Mouse (Mus musculus) adrenal gland, postnatal 10 days (tissue): ENCODE measurements around the gene Mfsd12. TPM values are rescaled to one million over a fixed set of nuclear protein-coding genes. Genes with fewer than 3 reads are reported as not detected.

Source experiments
- DNase-seq: peaks from one replicate; pipeline ENCODE4 v3.0.0; 2021; ENCODE audit warnings: mixed read lengths
- long read RNA-seq, 2 experiments: library from polyadenylated mRNA; stranded (forward); transcript quantifications; one replicate each; pipeline ENCODE4 v2.0.0; 2021
- total RNA-seq, 2 experiments: library from RNA; stranded (reverse); gene quantifications; 2 replicates each; pipeline ENCODE4 v1.2.3; 2021

Gene Mfsd12
- 10 to 100 TPM; 17.8 to 22.8 TPM for total RNA-seq
- long read RNA-seq, experiment 1, transcript Mfsd12-201 (10 exons, 3,971 nt), result major isoform, 25 of 46 reads
- long read RNA-seq, experiment 1, partial matches to known transcripts, result 6 of 46 reads
- long read RNA-seq, experiment 1, other reads (novel, unspliced or antisense), result 15 of 46 reads
- long read RNA-seq, experiment 2, transcript Mfsd12-201 (10 exons, 3,971 nt), result major isoform, 15 of 28 reads
- long read RNA-seq, experiment 2, partial matches to known transcripts, result 2 of 28 reads
- long read RNA-seq, experiment 2, other reads (novel, unspliced or antisense), result 11 of 28 reads

GRCm38 (mm10) chr10:81356991-81357844 is at the start of gene Mfsd12:
Gene Mfsd12, plus strand, starts transcription at chr10:81357491.
- peak; percentile 95 for DNase-seq

- DNase-seq, result no peak
These were observed 47.7 kb upstream of the Mfsd12 start for GRCm38 (mm10) chr10:81309571-81309970.

GRCm38 (mm10) chr10:81313581-81313980 is 43.7 kb upstream of the Mfsd12 start:
- no peak for DNase-seq

DNA sequence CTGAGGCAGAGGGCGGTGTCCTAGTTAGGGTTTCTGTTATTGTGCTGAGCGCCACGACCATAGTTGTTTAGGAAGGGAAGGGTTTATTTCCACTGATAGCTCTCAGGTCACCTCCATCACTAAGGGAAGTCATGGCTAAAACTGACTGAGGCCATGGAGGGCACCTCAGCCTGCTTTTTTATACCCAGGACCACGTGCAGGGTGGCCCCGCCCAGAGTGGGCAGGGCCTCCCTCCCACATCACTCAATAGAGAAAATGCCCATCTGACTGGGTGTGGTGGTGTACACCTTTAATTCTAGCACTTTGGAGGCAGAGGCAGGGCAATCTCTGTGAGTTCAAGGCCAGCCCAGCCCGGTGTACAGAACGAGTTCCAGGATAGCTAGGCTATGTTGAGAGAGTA is 43.1 kb upstream of the Mfsd12 start:
- DNase-seq, result no peak

DNA sequence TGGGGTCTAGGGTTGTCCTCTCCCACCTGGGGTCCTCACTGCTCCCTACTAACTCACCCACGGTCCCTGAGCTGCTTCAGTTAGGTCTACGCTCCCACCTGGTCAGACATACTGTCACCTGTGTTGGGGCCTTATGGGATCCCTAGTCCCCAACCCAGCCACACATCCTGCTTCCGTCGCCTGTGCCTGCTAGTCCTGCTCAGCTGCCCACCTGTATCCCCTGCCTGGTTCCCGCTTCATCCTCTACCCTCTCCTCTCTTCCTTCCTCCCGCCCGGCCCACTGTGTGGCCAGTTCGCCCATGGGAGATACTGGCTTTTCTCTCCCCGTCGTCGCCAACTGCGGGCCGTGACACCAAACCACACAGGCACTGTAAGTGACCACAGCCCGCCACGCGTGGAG is 41.7 kb upstream of the Mfsd12 start:
- no peak for DNase-seq

DNA sequence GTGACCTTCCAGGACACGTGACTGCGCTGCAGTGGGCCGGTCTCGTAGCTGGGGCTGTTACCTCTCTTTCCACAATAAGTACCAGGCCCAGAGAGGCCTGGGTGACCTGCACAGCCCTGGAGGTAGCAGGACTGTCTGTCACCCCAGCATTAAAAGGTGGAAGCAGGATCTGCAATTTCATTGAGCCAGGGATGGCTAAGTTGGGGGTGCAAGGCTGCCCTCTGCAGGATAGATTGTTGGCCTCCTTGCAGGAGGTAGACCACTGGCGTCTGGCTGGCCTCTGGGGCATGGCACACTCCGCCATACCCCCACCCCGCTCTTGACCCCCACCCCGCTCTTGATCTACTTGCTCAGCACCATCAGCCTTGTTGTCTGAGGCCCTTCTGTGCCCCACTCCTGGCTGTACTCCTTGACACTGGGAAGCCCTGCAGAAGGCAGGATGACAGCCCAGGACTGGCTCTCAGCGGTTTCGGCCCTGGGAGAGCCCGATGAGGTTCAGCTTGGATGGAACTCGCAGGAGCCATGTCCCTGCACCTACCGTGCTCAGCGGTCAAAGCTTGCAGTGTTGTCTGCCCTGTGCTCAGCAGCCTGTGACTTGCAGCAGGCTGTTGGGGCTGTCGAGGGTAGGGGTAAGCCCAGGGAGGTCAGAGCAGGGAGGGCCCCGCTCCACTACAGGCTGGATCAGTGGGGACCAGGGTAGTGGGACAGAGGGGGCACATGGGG is 40.8 kb upstream of the Mfsd12 start:
- peak; percentile 62 for DNase-seq

GRCm38 (mm10) chr10:81317273-81317672 is 40.0 kb upstream of the Mfsd12 start:
- DNase-seq, result peak; percentile 87

GRCm38 (mm10) chr10:81318589-81319329 is 38.5 kb upstream of the Mfsd12 start:
- peak; percentile 85 for DNase-seq

DNA sequence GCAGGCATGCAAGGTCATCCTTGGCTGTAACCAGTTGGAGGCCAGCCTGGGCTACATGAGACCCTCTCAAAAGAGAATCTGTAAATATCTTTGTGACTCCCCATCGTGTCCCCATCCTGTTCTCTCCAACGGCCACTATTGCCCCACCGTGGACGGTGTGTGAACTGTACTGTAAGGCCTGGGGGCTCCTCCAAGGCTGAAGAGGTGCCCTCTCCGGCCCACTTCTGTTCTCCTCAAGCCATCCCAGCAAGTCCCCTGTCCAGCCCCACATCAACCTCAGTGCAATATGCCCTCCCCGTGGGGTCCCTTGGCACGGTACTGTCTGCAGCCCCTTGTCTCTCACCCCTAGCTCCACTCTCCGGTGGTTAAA is 38.0 kb upstream of the Mfsd12 start:
- peak; percentile 45 for DNase-seq

DNA sequence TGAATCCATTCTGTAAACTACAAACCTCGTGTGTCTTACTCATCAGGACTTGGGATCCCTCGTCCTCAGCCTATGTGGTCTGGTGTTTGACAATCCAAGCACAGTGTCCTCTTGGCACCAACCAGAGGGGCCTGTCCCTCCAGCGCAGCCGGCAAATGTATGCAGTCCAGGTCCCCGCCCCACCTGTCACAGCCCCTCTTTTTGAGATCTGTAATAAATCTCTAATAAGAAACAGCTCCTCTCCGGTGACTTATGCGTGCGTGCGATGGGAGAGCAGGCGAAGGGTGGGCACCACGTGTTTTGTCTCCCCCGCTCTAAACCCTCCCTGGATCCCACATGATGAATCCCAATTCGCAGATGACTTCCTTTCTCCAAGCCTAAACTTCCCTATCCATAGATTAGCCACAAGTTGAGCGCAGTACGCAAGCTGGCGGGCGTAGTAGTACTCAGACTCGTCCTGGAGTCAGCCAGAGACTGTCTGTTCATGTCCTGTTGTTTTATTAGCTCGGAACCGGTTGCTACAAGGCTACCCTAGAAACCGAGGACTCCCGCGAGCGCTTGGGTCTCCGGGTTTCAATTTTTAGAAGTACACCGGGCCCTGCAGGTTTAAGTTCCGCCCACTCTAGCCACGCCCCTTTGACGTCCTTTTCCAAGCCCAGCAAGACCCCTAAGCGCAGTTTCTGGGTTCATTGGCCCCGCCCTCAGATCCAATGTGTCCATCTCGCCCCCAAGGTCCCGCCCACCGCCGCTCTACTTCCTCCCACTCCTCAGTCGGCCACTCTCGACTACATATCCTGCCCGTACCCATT is 37.3 kb upstream of the Mfsd12 start:
- peak; percentile 55 for DNase-seq

DNA sequence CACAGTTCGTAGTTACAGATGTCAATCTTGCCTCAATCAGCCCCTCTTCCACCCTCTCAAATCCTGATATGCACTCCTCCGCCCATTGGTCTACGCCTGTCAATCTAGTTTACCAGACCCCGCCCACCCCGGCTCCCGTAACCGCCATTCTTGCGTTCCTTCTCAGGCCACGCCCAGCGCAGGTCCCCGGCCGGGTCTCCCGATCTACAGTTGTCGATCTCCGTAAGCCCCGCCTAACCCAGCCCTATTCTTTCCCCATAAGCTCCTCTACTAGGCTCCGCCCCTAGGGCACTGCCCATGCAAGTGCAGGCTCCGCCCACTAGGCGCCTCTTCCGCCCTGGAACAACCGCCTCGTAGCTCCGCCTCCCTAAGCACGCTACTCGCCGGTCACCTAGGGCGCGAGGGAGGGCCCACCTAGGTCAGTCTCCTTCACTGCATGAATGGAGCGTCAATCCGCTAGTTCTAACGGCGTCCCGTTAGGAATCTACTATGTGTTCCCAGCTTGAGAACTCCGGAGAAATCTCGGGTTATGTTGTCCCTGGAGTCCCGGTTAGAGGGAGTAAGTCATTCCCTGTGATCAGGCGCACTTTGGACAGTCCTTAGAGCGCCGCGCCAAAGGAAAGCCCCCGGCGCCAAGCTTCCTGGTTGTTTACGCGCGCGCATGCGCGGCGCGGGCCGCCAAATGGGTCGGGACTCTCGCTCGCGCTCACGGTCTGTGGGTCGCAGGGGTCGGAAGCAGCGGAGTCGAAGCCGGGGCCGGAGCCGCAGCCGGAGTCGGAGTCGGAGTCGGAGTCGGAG is 36.5 kb upstream of the Mfsd12 start, which contains the start of gene Cactin:
Gene Cactin, plus strand, starts transcription at position 554 of the 798 bp plus-strand sequence.
- peak; percentile 99 for DNase-seq

DNA sequence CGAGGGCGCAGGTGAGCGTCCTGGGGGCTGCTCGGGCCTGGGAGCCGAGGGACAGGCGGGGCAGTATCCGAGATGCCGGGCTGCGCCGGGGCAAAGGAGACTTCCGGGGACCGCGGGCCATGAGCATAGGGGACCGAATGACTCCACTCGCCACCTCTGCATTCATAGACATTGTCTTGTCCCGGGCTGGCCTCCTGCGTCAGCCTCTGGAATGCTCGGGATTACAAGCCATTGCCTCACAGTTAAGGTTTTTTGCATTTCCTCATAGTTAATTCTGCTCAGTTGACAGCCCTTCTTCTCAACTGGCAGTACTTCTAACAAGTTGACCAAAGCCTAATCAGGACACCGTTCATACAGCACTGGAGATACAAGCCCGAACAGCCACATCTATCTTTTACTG is 35.9 kb upstream of the Mfsd12 start:
- no peak for DNase-seq

DNA sequence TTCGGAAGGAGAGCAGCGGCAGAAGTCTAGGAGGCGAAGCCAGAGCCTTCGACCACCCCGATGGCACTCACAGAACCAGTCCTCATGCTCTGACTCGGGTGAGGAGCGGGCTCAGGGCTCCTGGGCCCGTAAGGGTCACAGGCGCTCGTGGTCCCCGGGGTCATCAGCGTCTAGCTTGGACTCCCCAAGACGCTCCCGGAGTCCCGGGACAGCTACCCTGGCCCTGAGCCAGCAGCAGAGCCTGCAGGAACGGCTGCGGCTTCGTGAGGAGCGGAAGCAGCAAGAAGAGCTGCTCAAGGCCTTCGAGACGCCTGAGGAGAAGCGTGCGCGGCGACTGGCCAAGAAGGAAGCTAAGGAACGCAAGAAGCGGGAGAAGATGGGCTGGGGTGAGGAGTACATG is 34.8 kb upstream of the Mfsd12 start:
- DNase-seq, result no peak

- no peak for DNase-seq
These were observed 34.0 kb upstream of the Mfsd12 start for GRCm38 (mm10) chr10:81323141-81323775.

- no peak for DNase-seq
These were observed 33.3 kb upstream of the Mfsd12 start for GRCm38 (mm10) chr10:81323791-81324530.

DNA sequence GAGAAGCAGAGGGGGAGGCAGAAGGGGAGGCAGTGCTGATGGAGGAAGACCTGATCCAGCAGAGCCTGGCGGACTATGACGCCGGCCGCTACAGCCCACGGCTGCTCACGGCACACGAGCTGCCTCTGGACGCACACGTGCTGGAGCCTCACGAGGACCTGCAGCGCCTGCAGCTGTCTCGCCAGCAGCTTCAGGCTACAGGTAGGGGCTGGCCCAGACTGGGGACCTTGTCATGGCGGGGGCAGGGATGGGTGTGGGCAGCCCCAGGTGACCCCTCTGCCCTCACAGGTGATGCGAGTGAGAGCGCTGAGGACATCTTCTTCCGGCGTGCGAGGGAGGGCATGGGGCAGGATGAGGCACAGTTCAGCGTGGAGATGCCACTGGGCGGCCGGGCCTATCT is 32.1 kb upstream of the Mfsd12 start:
- DNase-seq, result no peak

DNA sequence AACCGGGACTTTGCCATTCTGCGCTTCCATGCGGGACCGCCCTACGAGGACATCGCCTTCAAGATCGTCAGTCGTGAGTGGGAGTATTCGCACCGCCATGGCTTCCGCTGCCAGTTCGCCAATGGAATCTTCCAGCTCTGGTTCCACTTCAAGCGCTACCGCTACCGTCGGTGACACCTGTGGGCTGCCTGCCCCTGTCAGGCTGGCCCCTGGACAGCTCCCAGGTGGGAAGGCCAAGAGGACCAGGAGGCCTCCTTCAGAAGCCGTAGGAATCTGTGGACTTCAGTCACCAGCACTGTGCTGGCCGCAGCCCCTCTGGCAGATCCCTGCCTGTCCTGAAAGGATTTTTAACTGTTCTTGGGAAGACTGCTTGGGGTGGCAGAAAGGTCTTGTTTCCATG is 31.5 kb upstream of the Mfsd12 start:
- no peak for DNase-seq

DNA sequence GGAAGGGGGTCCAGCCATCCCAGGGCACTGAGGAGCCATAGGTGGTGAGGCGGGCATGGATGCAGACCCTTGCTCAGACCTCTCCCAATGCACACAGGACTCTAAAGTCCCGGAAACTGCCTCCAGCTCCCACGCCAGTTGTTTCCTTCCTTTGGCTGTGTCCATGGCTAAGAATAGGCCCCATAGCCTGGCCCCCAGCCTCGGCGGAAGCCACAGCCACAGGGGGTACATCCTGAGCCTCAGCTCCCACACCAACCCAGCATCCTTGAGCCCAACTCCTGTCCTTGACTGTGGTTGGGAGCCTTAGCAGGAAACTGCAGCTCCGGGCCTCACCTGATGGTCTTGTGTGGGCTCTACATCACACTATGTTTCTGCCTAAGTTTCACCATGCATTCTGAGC is 30.4 kb upstream of the Mfsd12 start:
- DNase-seq, result peak; percentile 53

DNA sequence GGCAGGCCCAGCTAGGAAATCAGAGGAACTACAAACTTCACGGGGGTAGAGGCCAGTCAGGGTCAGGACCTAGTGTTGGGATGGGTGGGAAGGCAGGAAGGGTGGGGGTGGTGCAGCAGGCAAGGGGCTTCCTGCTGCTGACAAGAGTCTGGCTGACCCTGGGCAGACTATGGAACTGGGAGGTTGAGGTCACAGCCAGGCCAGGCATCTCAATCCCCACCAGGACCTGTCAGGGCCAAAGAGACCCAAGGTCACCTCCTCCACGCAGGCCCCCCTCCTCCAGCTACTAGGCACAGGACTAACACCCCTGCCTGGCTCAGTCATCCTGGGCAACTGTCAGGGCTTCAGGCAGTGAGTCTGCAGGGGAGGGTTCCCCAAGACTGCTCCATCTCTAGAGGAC is 29.3 kb upstream of the Mfsd12 start:
- no peak for DNase-seq
